Mouse (Mus musculus) frontal cortex, postnatal 25 days (tissue): ENCODE measurements at regions not wholly inside any gene's neighbourhood (a gene's known extent, or its start where the extent isn't known, plus 50 kb on each side); places are given as distances from the start of the nearest gene placed in this dataset.

Source experiments
- DNase-seq, 2 experiments: peaks; one replicate each; pipeline ENCODE4 v3.0.0; 2022; ENCODE audit warnings: low spot score in 2 of 2

- no peak for DNase-seq
These were observed 626.9 kb downstream of the Zfp706 start for GRCm38 (mm10) chr15:36380461-36381227.

GRCm38 (mm10) chr15:36378640-36379039, 628.9 kb downstream of the Zfp706 start:
- no peak for DNase-seq

- DNase-seq = no peak
These were observed 631.0 kb downstream of the Zfp706 start for GRCm38 (mm10) chr15:36376551-36376950.

GRCm38 (mm10) chr15:36375549-36375885, 632.1 kb downstream of the Zfp706 start:
- no peak for DNase-seq

- peak; percentile 60 to 77 for DNase-seq
These were observed 632.6 kb downstream of the Zfp706 start for GRCm38 (mm10) chr15:36374732-36375548.

- DNase-seq = no peak
These were observed 633.5 kb downstream of the Zfp706 start for GRCm38 (mm10) chr15:36373900-36374611.

- DNase-seq = no peak
These were observed 634.1 kb downstream of the Zfp706 start for GRCm38 (mm10) chr15:36373481-36373880.

GRCm38 (mm10) chr15:36371382-36371781, 636.2 kb downstream of the Zfp706 start:
- DNase-seq = no peak

- DNase-seq = no peak
These were observed 636.7 kb downstream of the Zfp706 start for GRCm38 (mm10) chr15:36370906-36371305.

GRCm38 (mm10) chr15:36367296-36367695, 640.3 kb downstream of the Zfp706 start:
- DNase-seq = no peak

- DNase-seq = no peak
These were observed 642.8 kb downstream of the Zfp706 start for GRCm38 (mm10) chr15:36364757-36365156.

GRCm38 (mm10) chr15:36364062-36364461, 643.5 kb downstream of the Zfp706 start:
- no peak for DNase-seq

- DNase-seq = no peak
These were observed 644.5 kb downstream of the Zfp706 start for GRCm38 (mm10) chr15:36362911-36363565.

- DNase-seq = no peak
These were observed 645.9 kb downstream of the Zfp706 start for GRCm38 (mm10) chr15:36361522-36362148.

GRCm38 (mm10) chr15:36360694-36361521, 646.7 kb downstream of the Zfp706 start:
- DNase-seq = no peak

GRCm38 (mm10) chr15:36355851-36356250, 651.7 kb downstream of the Zfp706 start:
- no peak for DNase-seq

GRCm38 (mm10) chr15:36354545-36354944, 653.0 kb downstream of the Zfp706 start:
- DNase-seq = no peak

- DNase-seq = no peak
These were observed 653.8 kb downstream of the Zfp706 start for GRCm38 (mm10) chr15:36353793-36354192.

GRCm38 (mm10) chr15:36352929-36353328, 654.6 kb downstream of the Zfp706 start:
- DNase-seq = no peak

GRCm38 (mm10) chr15:36351693-36352092, 655.9 kb downstream of the Zfp706 start:
- no peak for DNase-seq
